Mouse (Mus musculus) intestine, postnatal 0 days (tissue): ENCODE results near the gene Mdh1. TPM values are rescaled to one million over a fixed set of nuclear protein-coding genes. Genes with fewer than 3 reads are reported as not detected.

Source experiments
- microRNA-seq: library from miRNA; unstranded; fragments of <30 nt; microRNA quantifications from one replicate; pipeline ENCODE4, GENCODE M21; 2016
- polyA plus RNA-seq: library from polyadenylated mRNA; unstranded; fragments of >200 nt; fragmentation: Nextera tagmentation; extraction: Ambion mirVana; gene quantifications from 2 replicates; pipeline ENCODE4 v1.2.1, GENCODE M21; 2015

Gene Mdh1
- polyA plus RNA-seq, 1 experiment from 2014 or later: 779 TPM

Small RNA genes within 50 kb of the gene (microRNA-seq; reads per million reads assigned to microRNA genes)
- not detected for gene Gm22990

Other genes with a start within 250 kb of the Mdh1 start
- 152 and 156 TPM in 2 replicates for gene Ugp2, start 201.2 kb downstream of the Mdh1 start, polyA plus RNA-seq
- 1.4 and 2.8 TPM in 2 replicates for gene Wdpcp, start 132 bp downstream of the Mdh1 start, polyA plus RNA-seq